Mouse (Mus musculus): Measurements from ENCODE around the gene Spg20.

GRCm38 (mm10) chr3:55157413-55157812, 45.5 kb downstream of the Spg20 start:
- TF ChIP-seq TAL1 (IDR thresholded peaks at IDR 0.05; ENCODE audit: low read length) (no peak), GATA1 (IDR thresholded peaks at IDR 0.05; ENCODE audit: low read length) (no peak)

Measured in erythroblast, embryonic 14.5 days (primary cell).